Mouse (Mus musculus): ENCODE measurements at regions not wholly inside any gene's neighbourhood (a gene's known extent, or its start where the extent isn't known, plus 50 kb on each side); places are given as distances from the start of the nearest gene placed in this dataset.
A peak's percentile ranks its signal among the peaks of the same experiment; 100 is the strongest.
"Not testable (repeated sequence)": the region's sequence is repeated elsewhere in the genome, so short reads cannot be mapped to it uniquely, and the experiment has no call there.

GRCm38 (mm10) chr16:50533881-50534280, 57.1 kb downstream of the Ccdc54 start:
- DNase-seq = no peak

GRCm38 (mm10) chr16:50529511-50530416, 61.2 kb downstream of the Ccdc54 start:
- peak; percentile 93 for DNase-seq

- DNase-seq = peak; percentile 84
Observed at GRCm38 (mm10) chr16:50528677-50529510, 62.1 kb downstream of the Ccdc54 start.

- DNase-seq = peak; percentile 63
Observed at GRCm38 (mm10) chr16:50528355-50528676, 62.6 kb downstream of the Ccdc54 start.

GRCm38 (mm10) chr16:50526930-50527329, 64.0 kb downstream of the Ccdc54 start:
- DNase-seq = not testable (repeated sequence)

GRCm38 (mm10) chr16:50525934-50526366, 65.0 kb downstream of the Ccdc54 start:
- peak; percentile 38 for DNase-seq

- no peak for DNase-seq
Observed at GRCm38 (mm10) chr16:50525504-50525903, 65.5 kb downstream of the Ccdc54 start.

GRCm38 (mm10) chr16:50519610-50520009, 71.3 kb downstream of the Ccdc54 start:
- DNase-seq = no peak

GRCm38 (mm10) chr16:50516579-50516978, 74.4 kb downstream of the Ccdc54 start:
- DNase-seq = no peak

- DNase-seq = no peak
Observed at GRCm38 (mm10) chr16:50515039-50515438, 75.9 kb downstream of the Ccdc54 start.

- no peak for DNase-seq
Observed at GRCm38 (mm10) chr16:50512080-50512479, 78.9 kb downstream of the Ccdc54 start.

GRCm38 (mm10) chr16:50509529-50509895, 77.3 kb upstream of the Bbx start:
- DNase-seq = no peak

GRCm38 (mm10) chr16:50508673-50509528, 76.7 kb upstream of the Bbx start:
- DNase-seq = no peak

GRCm38 (mm10) chr16:50504619-50505018, 72.4 kb upstream of the Bbx start:
- DNase-seq = no peak

- DNase-seq = no peak
Observed at GRCm38 (mm10) chr16:50498909-50499308, 66.7 kb upstream of the Bbx start.

- no peak for DNase-seq
Observed at GRCm38 (mm10) chr16:50493662-50494061, 61.5 kb upstream of the Bbx start.

GRCm38 (mm10) chr16:50489244-50489643, 57.1 kb upstream of the Bbx start:
- no peak for DNase-seq

- no peak for DNase-seq
Observed at GRCm38 (mm10) chr16:50482360-50482786, 50.2 kb upstream of the Bbx start.

All from lung, postnatal 36 days (tissue).